ENCODE assay signal across 13 mouse cellular contexts in genomic region chr4:104338382-104338781, GRCm38 (mm10).
"Had no signal": no experiment of that assay in that cellular context is flagged by ENCODE, and none has a peak within 500 bp of the region (broad histone marks: within the 10 kb centered on the region; RNA-seq: fewer than 3 reads in every experiment).

No protein-coding gene starts in this region.

- DNase-seq: kidney, adult 18-20 months; kidney, adult 9 months; kidney, postnatal 14 days; kidney, postnatal 4 days; liver, embryonic 13.5 days; lung, adult 2 months; lung, postnatal 14 days; lung, postnatal 4 days; midbrain, embryonic 14.5 days; right cerebral cortex, postnatal 4 days; thymus, postnatal 25 days had no signal

- ATAC-seq: inflammation-experienced regulatory T-cells, adult 6 months; intestine, embryonic 16.5 days had no signal
